Mouse (Mus musculus) forebrain, postnatal 0 days (tissue): ENCODE measurements around the gene Chrm1. TPM values are rescaled to one million over a fixed set of nuclear protein-coding genes. Genes with fewer than 3 reads are reported as not detected.

Experiments
- ATAC-seq: fragments of 200-750 bp; cut with Nextera tagmentation; 2 replicates; pipeline ENCODE4 v1.8.0; 2017; ENCODE audit warnings: mild to moderate bottlenecking, moderate library complexity
- DNase-seq: peaks from one replicate; pipeline ENCODE4 v3.0.0-alpha.2; 2015
- H3K27ac ChIP-seq: fragments of 300-500 bp; sonication (generic); 2 replicates; pipeline ENCODE4 v1.5.1; 2014; ENCODE audit warnings: low read depth, mild to moderate bottlenecking, antibody characterized with exemption, low read length, moderate library complexity, mixed read lengths
- H3K27me3 ChIP-seq: fragments of 300-500 bp; sonication (generic); 2 replicates; pipeline ENCODE4 v1.6.1; 2014; ENCODE audit warnings: mild to moderate bottlenecking, low read length, mixed read lengths; ENCODE audit not compliant: insufficient read depth
- H3K36me3 ChIP-seq: fragments of 300-500 bp; sonication (generic); 2 replicates; pipeline ENCODE4 v1.6.1; 2014; ENCODE audit warnings: mild to moderate bottlenecking, moderate library complexity; ENCODE audit not compliant: insufficient read depth
- H3K4me1 ChIP-seq: fragments of 300-500 bp; sonication (generic); 2 replicates; pipeline ENCODE4 v1.6.1; 2014; ENCODE audit warnings: antibody characterized with exemption; ENCODE audit not compliant: insufficient read depth
- H3K4me2 ChIP-seq: fragments of 300-500 bp; sonication (generic); 2 replicates; pipeline ENCODE4 v1.6.1; 2014; ENCODE audit warnings: low read depth, mild to moderate bottlenecking, moderate library complexity
- H3K4me3 ChIP-seq: fragments of 300-500 bp; sonication (generic); 2 replicates; pipeline ENCODE4 v1.5.1; 2014; ENCODE audit warnings: low read depth, low read length, mixed read lengths
- H3K9ac ChIP-seq: fragments of 300-500 bp; sonication (generic); 2 replicates; pipeline ENCODE4 v1.6.1; 2014; ENCODE audit warnings: mild to moderate bottlenecking
- H3K9me3 ChIP-seq: fragments of 300-500 bp; sonication (generic); 2 replicates; pipeline ENCODE4 v1.6.1; 2016; ENCODE audit warnings: low read length
- CTCF ChIP-seq: sonication (generic); IDR thresholded peaks from 2 replicates; pipeline ENCODE4 v1.5.1; 2016; ENCODE audit warnings: antibody characterized with exemption, control low read depth, low read depth
- WGBS: fragments of 180-500 bp; shearing (Covaris S2); extraction: QIAGEN DNeasy Blood & Tissue Kit; methylation state at CpG from one replicate; pipeline ENCODE4 v1.1.7; 2014; 5-methylcytosine and 5-hydroxymethylcytosine counted together
- polyA plus RNA-seq: library from polyadenylated mRNA; unstranded; fragments of >200 nt; fragmentation: Nextera tagmentation; extraction: Ambion mirVana; gene quantifications from 2 replicates; pipeline ENCODE4 v1.2.1, GENCODE M21; 2015
- total RNA-seq: library from RNA; depleted of rRNA; stranded (reverse); fragments of >200 nt; gene quantifications from 2 replicates; pipeline ENCODE4 v1.2.3, GENCODE M21; 2014

Chrm1 gene
- total and polyA plus RNA-seq, 2 experiments from 2014 or later, result 14.9 to 17.0 TPM

DNA sequence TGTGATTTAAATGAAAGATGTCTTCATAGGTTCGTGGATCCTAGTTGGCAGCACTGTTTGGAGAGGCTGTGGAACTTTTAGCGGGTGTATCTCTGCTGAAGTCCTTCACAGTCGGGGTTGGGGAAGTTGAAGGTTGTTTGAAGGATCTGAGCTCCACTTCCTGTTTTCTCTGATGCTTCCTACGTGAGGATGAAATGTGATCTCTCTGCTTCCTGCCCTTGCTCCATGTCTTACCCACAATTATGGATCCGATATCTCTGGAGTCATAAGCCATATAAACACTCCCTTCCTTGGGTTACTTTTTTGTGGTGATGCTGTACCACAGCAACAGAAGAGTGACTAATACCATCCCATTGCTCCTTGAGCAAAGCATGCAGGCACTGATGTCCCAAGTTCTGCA, 21.5 kb upstream of the Chrm1 start:
- DNase-seq (no peak), ATAC-seq (no peak)
- 67% methylated on average over 5 of the region's 5 CpGs for WGBS
- Histone ChIP-seq H3K9ac (no peak overlapping the region), H3K36me3 (no peaks in the 10 kb centered on the region), H3K27me3 (no peaks in the 10 kb centered on the region), H3K4me3 (no peak overlapping the region), H3K27ac (no peak overlapping the region), H3K9me3 (no peaks in the 10 kb centered on the region), H3K4me2 (no peak overlapping the region), H3K4me1 (no peaks in the 10 kb centered on the region)
- no peak for TF ChIP-seq CTCF

GRCm38 (mm10) chr19:8646393-8646792, 17.2 kb upstream of the Chrm1 start:
- Histone ChIP-seq H3K27me3 (no peaks in the 10 kb centered on the region), H3K4me2 (no peak overlapping the region), H3K4me3 (no peak overlapping the region), H3K9me3 (no peaks in the 10 kb centered on the region), H3K27ac (no peak overlapping the region), H3K9ac (no peak overlapping the region), H3K4me1 (no peaks in the 10 kb centered on the region), H3K36me3 (no peaks in the 10 kb centered on the region)
- WGBS, result 83% methylated on average over 2 of the region's 2 CpGs
- TF ChIP-seq CTCF, result no peak
- DNase-seq, result no peak
- no peak for ATAC-seq

- Histone ChIP-seq H3K27ac (no peak overlapping the region), H3K36me3 (no peaks in the 10 kb centered on the region), H3K4me1 (no peaks in the 10 kb centered on the region), H3K27me3 (no peaks in the 10 kb centered on the region), H3K9ac (no peak overlapping the region), H3K4me2 (no peak overlapping the region), H3K4me3 (no peak overlapping the region), H3K9me3 (no peaks in the 10 kb centered on the region)
- no peak for DNase-seq
- no peak for ATAC-seq
- no peak for TF ChIP-seq CTCF
These were observed 7.8 kb upstream of the Chrm1 start for GRCm38 (mm10) chr19:8655833-8656232.

DNA sequence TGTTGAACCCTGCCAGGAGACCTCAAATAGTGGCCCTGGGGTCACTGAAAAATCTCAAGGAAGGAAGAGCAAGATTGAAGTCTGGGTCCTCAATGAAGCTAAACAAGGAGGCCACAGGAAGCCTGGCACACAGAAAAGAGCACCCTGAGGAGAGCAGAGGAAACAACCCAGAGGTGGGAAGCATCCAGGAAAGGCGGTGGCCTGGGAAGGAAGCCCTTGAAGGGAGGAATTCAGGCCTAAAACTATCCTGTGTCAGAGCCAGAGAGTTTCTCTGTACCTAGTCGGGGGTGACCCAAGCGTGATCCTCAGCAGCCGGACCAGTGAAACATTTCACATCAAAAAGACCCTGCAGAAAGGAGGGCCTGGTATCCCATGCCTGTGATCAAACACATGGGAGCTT, 7.2 kb upstream of the Chrm1 start:
- Histone ChIP-seq H3K27me3 (no peaks in the 10 kb centered on the region), H3K27ac (no peak overlapping the region), H3K9me3 (no peaks in the 10 kb centered on the region), H3K4me1 (0 out of 2 replicates have a peak, but pooled peaks cover under 1% of the 10 kb centered on the region), H3K36me3 (no peaks in the 10 kb centered on the region), H3K4me2 (no peak overlapping the region), H3K4me3 (no peak overlapping the region), H3K9ac (no peak overlapping the region)
- 73% methylated on average over 4 of the region's 4 CpGs for WGBS
- no peak; the same call in 1 of the 2 replicates for ATAC-seq
- DNase-seq, result no peak
- no peak for TF ChIP-seq CTCF

DNA sequence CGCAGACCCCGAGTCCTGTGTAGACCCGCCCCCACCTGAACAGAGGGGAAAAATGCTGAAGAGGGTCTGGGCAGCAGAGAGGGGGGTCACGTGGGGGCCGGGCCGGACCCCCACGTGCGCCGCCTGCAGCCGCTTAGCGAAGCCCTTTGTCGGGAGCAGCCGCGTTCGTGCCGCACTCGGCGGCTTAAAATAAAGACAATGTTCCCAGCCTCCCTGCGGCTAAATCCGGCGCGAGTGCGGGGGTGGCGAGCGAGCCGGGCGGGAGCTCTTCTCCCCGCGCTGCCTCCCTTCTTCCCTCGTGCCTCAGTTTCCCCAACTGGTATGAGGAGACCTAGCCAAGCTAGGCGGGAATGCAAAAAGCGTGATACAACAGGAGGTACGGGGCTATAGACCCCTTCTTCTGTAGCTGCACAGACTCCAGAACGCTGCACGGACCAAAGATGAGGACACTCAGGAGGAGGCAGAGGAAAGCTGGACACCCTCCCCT, 1.7 kb upstream of the Chrm1 start:
- peak; percentile 71 for DNase-seq
- Histone ChIP-seq H3K27me3 (no peaks in the 10 kb centered on the region), H3K4me1 (peaks cover 26% of the 10 kb centered on the region), H3K27ac (peak overlapping the region; percentile 85), H3K4me3 (peak overlapping the region; percentile 39), H3K9ac (peak overlapping the region; percentile 63), H3K4me2 (peak overlapping the region; percentile 91), H3K36me3 (no peaks in the 10 kb centered on the region), H3K9me3 (no peaks in the 10 kb centered on the region)
- peak; percentile 45 for ATAC-seq
- WGBS, result under 1% methylated on average over 35 of the region's 35 CpGs
- peak; percentile 19; the same call in 1 of the 2 replicates for TF ChIP-seq CTCF

DNA sequence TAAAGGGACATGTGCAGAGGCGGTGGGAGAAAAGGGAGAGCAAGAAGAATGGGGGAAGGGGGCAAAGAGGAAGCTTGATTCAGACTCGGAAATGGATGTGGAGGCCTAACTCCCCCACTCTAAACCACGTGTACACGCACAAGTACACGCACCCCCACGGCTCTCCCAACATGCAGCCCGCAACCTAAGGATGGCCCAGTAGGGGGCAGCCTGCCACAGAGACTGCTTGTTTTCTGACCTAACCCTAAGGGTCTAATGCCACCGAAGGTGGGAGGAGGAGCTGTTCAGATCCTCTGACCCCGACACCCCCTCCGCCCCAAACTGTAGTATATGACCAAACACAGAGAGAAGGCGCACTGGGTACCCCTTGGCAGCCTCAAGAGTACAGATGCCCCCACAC, 1.3 kb upstream of the Chrm1 start:
- 3% methylated on average over 11 of the region's 11 CpGs for WGBS
- DNase-seq (peak; percentile 85), ATAC-seq (peak; percentile 76)
- peaks cover 26% of the 10 kb centered on the region for H3K4me1 ChIP-seq
- H3K4me2 ChIP-seq, result peak overlapping the region; percentile 91
- no peaks in the 10 kb centered on the region for H3K36me3 ChIP-seq
- peak overlapping the region; percentile 39 for H3K4me3 ChIP-seq
- no peaks in the 10 kb centered on the region for H3K27me3 ChIP-seq
- peak overlapping the region; percentile 63 for H3K9ac ChIP-seq
- TF ChIP-seq CTCF, result peak; percentile 76
- H3K27ac ChIP-seq, result peak overlapping the region; percentile 85
- H3K9me3 ChIP-seq, result no peaks in the 10 kb centered on the region

DNA sequence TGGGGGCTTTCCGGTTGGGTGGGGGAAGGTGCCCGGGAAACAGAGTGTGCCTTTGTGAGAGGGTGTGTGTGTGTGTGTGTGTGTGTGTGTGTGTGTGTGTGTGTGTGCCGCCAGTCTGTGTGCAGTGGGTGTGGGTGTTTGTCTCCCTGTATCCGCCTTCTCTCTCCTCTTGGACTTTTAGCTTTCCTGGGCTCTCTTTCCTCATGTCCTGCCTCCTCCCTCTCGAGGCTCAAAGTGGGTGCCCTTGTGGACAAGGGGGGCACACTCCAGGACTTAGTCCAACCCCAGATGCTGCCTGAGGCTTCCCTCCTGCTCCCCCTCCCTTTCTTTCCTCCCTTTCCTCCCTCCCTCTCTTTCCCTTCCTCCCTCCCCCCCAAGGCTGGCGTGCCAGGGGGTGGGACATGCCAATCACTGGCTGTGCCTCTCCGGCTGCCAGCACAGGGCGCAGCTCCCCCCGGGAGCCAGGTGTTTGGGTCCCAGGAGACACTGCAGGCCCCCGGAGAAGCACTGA, 377 bp downstream of the Chrm1 start:
- H3K27ac ChIP-seq, result peak overlapping the region; percentile 72
- peak overlapping the region; percentile 43 for H3K4me3 ChIP-seq
- peak overlapping the region; percentile 64 for H3K9ac ChIP-seq
- H3K27me3 ChIP-seq, result no peaks in the 10 kb centered on the region
- WGBS, result 24% methylated on average over 10 of the region's 10 CpGs
- peak; percentile 64 for ATAC-seq
- H3K4me2 ChIP-seq, result peak overlapping the region; percentile 91
- no peaks in the 10 kb centered on the region for H3K9me3 ChIP-seq
- TF ChIP-seq CTCF, result 0 out of 2 replicates have a peak, but pooled peaks have one; percentile 17
- peaks cover 26% of the 10 kb centered on the region for H3K4me1 ChIP-seq
- peak; percentile 81 for DNase-seq
- no peaks in the 10 kb centered on the region for H3K36me3 ChIP-seq
